Mouse (Mus musculus): ENCODE measurements around the gene Braf. TPM values are rescaled to one million over a fixed set of nuclear protein-coding genes. Genes with fewer than 3 reads are reported as not detected.

The Braf gene
- polyA plus RNA-seq, 1 experiment from 2014 or later: 16.1 TPM

DNA sequence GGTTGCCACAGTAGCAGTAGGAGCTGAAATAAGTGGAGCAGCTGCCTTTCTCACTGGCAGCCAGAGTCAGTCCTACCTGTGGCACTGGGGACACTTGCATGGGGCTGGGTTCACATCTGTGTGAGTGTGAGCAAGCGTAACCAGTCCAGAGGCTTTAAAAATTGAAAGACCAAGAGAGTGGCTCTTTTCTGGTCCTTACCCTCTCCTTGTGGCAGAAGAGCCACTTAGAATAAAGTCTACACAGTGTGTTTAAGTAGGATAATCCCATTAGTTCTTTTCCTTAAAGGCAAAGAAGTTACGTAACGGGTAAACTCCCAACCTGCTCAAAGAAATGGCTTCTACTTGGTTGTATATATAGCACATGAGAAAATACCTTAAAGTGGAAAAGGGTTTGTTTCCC lies 124.4 kb downstream of the Braf start:
- Histone ChIP-seq H3K27me3 (ENCODE audit: control insufficient read depth, insufficient read depth, low read depth, low read length) (no peaks in the 10 kb centered on the region), H3K27ac (ENCODE audit: low read length) (no peak overlapping the region), H3K4me2 (ENCODE audit: low read depth, low read length) (no peak overlapping the region), H3K9ac (ENCODE audit: low read length) (no peak overlapping the region), H3K36me3 (ENCODE audit: control insufficient read depth, insufficient read depth, low read length) (peaks cover 28% of the 10 kb centered on the region), H3K9me3 (ENCODE audit: control insufficient read depth, low read length) (no peaks in the 10 kb centered on the region), H3K4me1 (replicated peaks; ENCODE audit: control insufficient read depth, insufficient read depth, low read length) (no peaks in the 10 kb centered on the region), H3K4me3 (ENCODE audit: low read length) (no peak overlapping the region)
- 86% methylated on average over 3 of the region's 3 CpGs for WGBS
- no peak; the same call in 1 of the 2 replicates for ATAC-seq (ENCODE audit: low read depth)

DNA sequence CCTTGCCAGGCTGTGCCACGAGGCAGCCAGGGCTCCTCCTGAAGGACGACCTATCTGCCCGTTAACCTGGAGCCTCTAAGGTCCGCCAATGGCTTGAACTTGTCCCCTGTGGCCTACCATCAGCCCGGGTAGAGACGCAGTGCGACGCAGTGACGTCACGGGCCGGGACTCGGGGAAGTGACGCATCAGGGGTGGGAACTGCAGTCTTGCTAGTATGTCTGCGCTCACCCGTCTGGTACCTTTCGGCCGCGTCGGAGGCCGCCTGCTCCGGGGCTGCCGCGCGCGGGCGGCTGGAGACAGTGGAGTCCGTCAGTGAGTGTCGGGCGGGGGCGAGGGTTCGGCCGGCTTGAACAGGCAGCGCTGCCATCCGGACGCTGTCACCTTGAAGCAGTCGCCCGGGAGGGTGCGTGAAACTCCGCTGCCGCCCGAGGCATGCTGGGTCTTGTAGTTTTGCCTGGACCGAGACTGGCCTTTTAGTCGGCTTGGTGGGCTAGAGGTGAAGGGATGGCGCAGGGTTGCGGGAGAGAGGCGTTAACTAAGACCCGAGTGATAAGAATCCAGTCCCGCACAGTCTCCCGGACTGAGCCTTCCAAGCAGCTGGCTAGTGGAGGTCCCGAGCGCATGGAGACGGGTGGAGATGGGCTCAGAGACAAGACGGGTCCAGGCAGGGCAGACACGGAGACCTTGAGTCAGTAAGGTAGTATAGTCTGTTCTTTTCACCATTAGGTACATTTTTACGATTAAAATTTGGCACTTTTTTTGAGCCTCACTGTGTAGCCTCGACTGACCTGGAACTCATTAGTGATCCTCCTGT lies 132.7 kb downstream of the Braf start, which contains the start of gene Ndufb2:
Gene Ndufb2 (plus strand): TSS at position 174 of the 814 bp plus-strand sequence.
- Histone ChIP-seq H3K27me3 (ENCODE audit: control insufficient read depth, insufficient read depth, low read depth, low read length) (no peaks in the 10 kb centered on the region), H3K4me2 (ENCODE audit: low read depth, low read length) (peak within 1 kb of the TSS; percentile 87), H3K9me3 (ENCODE audit: control insufficient read depth, low read length) (no peaks in the 10 kb centered on the region), H3K4me3 (ENCODE audit: low read length) (peak within 1 kb of the TSS; percentile 88), H3K27ac (ENCODE audit: low read length) (peak within 1 kb of the TSS; percentile 92), H3K4me1 (replicated peaks; ENCODE audit: control insufficient read depth, insufficient read depth, low read length) (peaks cover 8% of the 10 kb centered on the region), H3K9ac (ENCODE audit: low read length) (peak within 1 kb of the TSS; percentile 91), H3K36me3 (ENCODE audit: control insufficient read depth, insufficient read depth, low read length) (peaks cover 12% of the 10 kb centered on the region)
- under 1% methylated on average over 56 of the region's 56 CpGs for WGBS
- peak; percentile 99 for ATAC-seq (ENCODE audit: low read depth)

GRCm38 (mm10) chr6:39591481-39591880 lies 133.8 kb downstream of the Braf start:
- Histone ChIP-seq H3K4me1 (replicated peaks; ENCODE audit: control insufficient read depth, insufficient read depth, low read length) (peaks cover 8% of the 10 kb centered on the region), H3K9me3 (ENCODE audit: control insufficient read depth, low read length) (no peaks in the 10 kb centered on the region), H3K27ac (ENCODE audit: low read length) (no peak overlapping the region), H3K4me2 (ENCODE audit: low read depth, low read length) (peak overlapping the region; percentile 87; the same call in 1 of the 2 replicates), H3K36me3 (ENCODE audit: control insufficient read depth, insufficient read depth, low read length) (peaks cover 10% of the 10 kb centered on the region), H3K4me3 (ENCODE audit: low read length) (no peak overlapping the region), H3K9ac (ENCODE audit: low read length) (no peak overlapping the region), H3K27me3 (ENCODE audit: control insufficient read depth, insufficient read depth, low read depth, low read length) (no peaks in the 10 kb centered on the region)
- 90% methylated on average over 4 of the region's 4 CpGs for WGBS
- no peak for ATAC-seq (ENCODE audit: low read depth)

DNA sequence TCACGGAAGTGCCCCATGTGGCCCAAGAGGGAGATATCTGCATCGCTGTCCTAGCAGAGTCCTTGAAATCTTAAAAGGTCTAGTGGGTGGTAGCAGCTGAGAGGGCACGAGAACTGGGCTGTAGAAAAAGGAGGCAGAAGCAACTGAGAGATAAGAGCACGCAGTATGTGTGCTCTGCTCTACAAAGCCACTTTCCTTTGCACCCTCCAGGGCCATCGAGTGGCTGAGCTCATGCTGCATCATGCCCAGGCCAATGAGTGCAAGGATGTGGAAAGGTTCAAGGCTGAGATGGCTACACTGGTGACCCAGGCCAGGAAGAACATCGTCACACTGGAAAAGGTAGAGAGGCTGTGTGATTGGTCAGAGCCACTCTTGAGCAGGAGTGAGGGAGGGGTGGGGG lies 139.7 kb downstream of the Braf start, which contains the start of gene Gm42420:
Gene Gm42420 (plus strand): TSS at position 237 of the 400 bp plus-strand sequence.
- H3K27ac ChIP-seq (ENCODE audit: low read length): no peak within 1 kb of the TSS
- ATAC-seq (ENCODE audit: low read depth): no peak
- 80% methylated on average over 6 of the region's 6 CpGs for WGBS
- H3K4me2 ChIP-seq (ENCODE audit: low read depth, low read length): no peak within 1 kb of the TSS
- no peak within 1 kb of the TSS for H3K4me3 ChIP-seq (ENCODE audit: low read length)
- H3K9me3 ChIP-seq (ENCODE audit: control insufficient read depth, low read length): no peaks in the 10 kb centered on the region
- H3K4me1 ChIP-seq (replicated peaks; ENCODE audit: control insufficient read depth, insufficient read depth, low read length): no peaks in the 10 kb centered on the region
- H3K36me3 ChIP-seq (ENCODE audit: control insufficient read depth, insufficient read depth, low read length): peaks cover 8% of the 10 kb centered on the region
- H3K27me3 ChIP-seq (ENCODE audit: control insufficient read depth, insufficient read depth, low read depth, low read length): no peaks in the 10 kb centered on the region
- no peak within 1 kb of the TSS for H3K9ac ChIP-seq (ENCODE audit: low read length)

DNA sequence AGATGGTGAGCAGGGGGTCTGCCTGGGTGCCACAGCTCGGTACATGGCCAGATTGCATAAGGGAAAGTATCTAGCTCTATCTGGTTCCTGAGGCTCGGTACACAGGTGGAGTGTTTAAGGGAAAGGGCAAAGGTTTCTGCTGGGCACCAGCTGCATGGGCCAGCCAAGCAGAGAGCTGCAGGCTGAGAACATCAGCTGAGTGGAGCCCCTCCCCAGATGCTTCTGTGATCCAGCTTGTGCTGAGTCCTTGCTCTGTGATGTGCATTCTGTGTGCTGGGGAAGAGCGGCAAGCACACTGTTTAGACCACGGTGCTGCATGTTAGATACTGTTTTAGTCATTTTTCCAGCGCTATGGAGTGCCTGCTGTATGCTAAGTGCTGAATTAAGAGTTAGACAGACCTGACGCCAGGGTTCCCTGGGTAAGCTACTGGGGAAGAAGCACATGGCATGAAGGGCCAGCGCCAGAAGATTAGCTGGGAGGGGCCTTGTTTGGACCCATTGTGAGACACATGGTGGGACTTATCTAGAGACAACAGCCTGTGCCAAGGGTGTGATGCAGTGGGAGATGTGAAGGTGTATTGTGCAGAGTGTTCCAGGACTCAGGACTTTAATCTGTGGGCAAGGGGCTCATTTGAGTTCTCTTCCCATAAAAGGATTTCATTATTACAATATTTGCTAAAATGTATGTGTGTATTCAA lies 144.0 kb downstream of the Braf start:
- H3K36me3 ChIP-seq (ENCODE audit: control insufficient read depth, insufficient read depth, low read length): no peaks in the 10 kb centered on the region; the same call in 1 of the 2 replicates
- no peaks in the 10 kb centered on the region for H3K27me3 ChIP-seq (ENCODE audit: control insufficient read depth, insufficient read depth, low read depth, low read length)
- H3K9me3 ChIP-seq (ENCODE audit: control insufficient read depth, low read length): no peaks in the 10 kb centered on the region
- H3K9ac ChIP-seq (ENCODE audit: low read length): no peak overlapping the region
- no peak overlapping the region for H3K4me3 ChIP-seq (ENCODE audit: low read length)
- H3K27ac ChIP-seq (ENCODE audit: low read length): no peak overlapping the region
- ATAC-seq (ENCODE audit: low read depth): no peak
- WGBS: 76% methylated on average over 7 of the region's 7 CpGs
- no peaks in the 10 kb centered on the region for H3K4me1 ChIP-seq (replicated peaks; ENCODE audit: control insufficient read depth, insufficient read depth, low read length)
- H3K4me2 ChIP-seq (ENCODE audit: low read depth, low read length): no peak overlapping the region

DNA sequence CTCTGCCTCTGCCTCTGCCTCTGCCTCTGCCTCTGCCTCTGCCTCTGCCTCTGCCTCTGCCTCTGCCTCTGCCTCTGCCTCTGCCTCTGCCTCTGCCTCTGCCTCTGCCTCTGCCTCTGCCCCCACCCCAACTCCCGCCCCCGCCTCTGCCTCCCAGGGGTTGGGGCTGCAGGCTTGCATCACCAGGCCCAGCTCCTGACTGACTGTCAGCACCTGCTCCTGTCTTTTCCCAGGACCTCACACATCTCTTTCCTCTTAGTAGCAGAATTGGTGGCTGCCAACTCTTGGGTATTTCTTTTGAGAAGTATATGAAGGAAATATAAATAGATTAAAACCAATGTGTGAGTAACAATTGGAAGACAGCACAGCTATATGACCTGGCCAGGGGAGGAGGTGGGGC lies 144.7 kb downstream of the Braf start:
- Histone ChIP-seq H3K27ac (ENCODE audit: low read length) (no peak overlapping the region), H3K9ac (ENCODE audit: low read length) (no peak overlapping the region), H3K4me3 (ENCODE audit: low read length) (no peak overlapping the region), H3K27me3 (ENCODE audit: control insufficient read depth, insufficient read depth, low read depth, low read length) (no peaks in the 10 kb centered on the region), H3K4me1 (replicated peaks; ENCODE audit: control insufficient read depth, insufficient read depth, low read length) (no peaks in the 10 kb centered on the region), H3K36me3 (ENCODE audit: control insufficient read depth, insufficient read depth, low read length) (no peaks in the 10 kb centered on the region; the same call in 1 of the 2 replicates), H3K9me3 (ENCODE audit: control insufficient read depth, low read length) (no peaks in the 10 kb centered on the region), H3K4me2 (ENCODE audit: low read depth, low read length) (no peak overlapping the region)
- ATAC-seq (ENCODE audit: low read depth): no peak
- WGBS: 96% methylated on average over 2 of the region's 2 CpGs

GRCm38 (mm10) chr6:39579552-39579951 lies 145.7 kb downstream of the Braf start:
- H3K4me3 ChIP-seq (ENCODE audit: low read length): no peak overlapping the region
- no peaks in the 10 kb centered on the region for H3K27me3 ChIP-seq (ENCODE audit: control insufficient read depth, insufficient read depth, low read depth, low read length)
- 76% methylated on average over 7 of the region's 7 CpGs for WGBS
- H3K4me1 ChIP-seq (replicated peaks; ENCODE audit: control insufficient read depth, insufficient read depth, low read length): peaks cover 5% of the 10 kb centered on the region
- H3K27ac ChIP-seq (ENCODE audit: low read length): no peak overlapping the region
- no peaks in the 10 kb centered on the region; the same call in 1 of the 2 replicates for H3K36me3 ChIP-seq (ENCODE audit: control insufficient read depth, insufficient read depth, low read length)
- H3K4me2 ChIP-seq (ENCODE audit: low read depth, low read length): no peak overlapping the region
- H3K9me3 ChIP-seq (ENCODE audit: control insufficient read depth, low read length): no peaks in the 10 kb centered on the region
- no peak for ATAC-seq (ENCODE audit: low read depth)
- no peak overlapping the region for H3K9ac ChIP-seq (ENCODE audit: low read length)

DNA sequence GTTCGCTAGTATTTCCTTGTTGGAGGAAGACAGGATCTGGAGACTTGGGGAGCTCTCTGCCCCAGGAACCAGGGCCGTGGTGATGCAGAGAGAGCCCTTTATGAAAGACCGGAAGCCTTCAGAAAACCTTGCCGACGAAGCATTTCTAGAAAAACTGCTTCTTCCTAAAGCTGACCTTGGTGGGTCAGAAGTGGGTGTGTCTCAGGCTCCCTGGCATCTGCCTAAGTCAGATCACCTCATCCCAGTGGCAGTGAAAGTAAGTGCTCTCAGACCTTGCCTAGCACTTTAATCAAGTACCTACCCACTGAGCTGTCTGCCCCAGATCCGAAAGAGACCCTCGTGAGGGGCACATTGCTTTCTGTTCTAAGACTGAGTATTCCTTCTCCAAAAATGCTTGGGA lies 150.3 kb downstream of the Braf start:
- peak overlapping the region; percentile 82 for H3K9ac ChIP-seq (ENCODE audit: low read length)
- H3K9me3 ChIP-seq (ENCODE audit: control insufficient read depth, low read length): no peaks in the 10 kb centered on the region
- H3K4me1 ChIP-seq (replicated peaks; ENCODE audit: control insufficient read depth, insufficient read depth, low read length): peaks cover 10% of the 10 kb centered on the region
- no peak for ATAC-seq (ENCODE audit: low read depth)
- no peaks in the 10 kb centered on the region; the same call in 1 of the 2 replicates for H3K36me3 ChIP-seq (ENCODE audit: control insufficient read depth, insufficient read depth, low read length)
- H3K4me3 ChIP-seq (ENCODE audit: low read length): peak overlapping the region; percentile 74
- peak overlapping the region; percentile 81 for H3K4me2 ChIP-seq (ENCODE audit: low read depth, low read length)
- WGBS: 64% methylated on average over 7 of the region's 7 CpGs
- no peak overlapping the region for H3K27ac ChIP-seq (ENCODE audit: low read length)
- no peaks in the 10 kb centered on the region for H3K27me3 ChIP-seq (ENCODE audit: control insufficient read depth, insufficient read depth, low read depth, low read length)

- ATAC-seq (ENCODE audit: low read depth): peak; percentile 37
- 27% methylated on average over 10 of the region's 10 CpGs for WGBS
- no peaks in the 10 kb centered on the region for H3K27me3 ChIP-seq (ENCODE audit: control insufficient read depth, insufficient read depth, low read depth, low read length)
- H3K4me1 ChIP-seq (replicated peaks; ENCODE audit: control insufficient read depth, insufficient read depth, low read length): peaks cover 10% of the 10 kb centered on the region
- H3K9ac ChIP-seq (ENCODE audit: low read length): peak overlapping the region; percentile 82
- H3K9me3 ChIP-seq (ENCODE audit: control insufficient read depth, low read length): no peaks in the 10 kb centered on the region
- no peak overlapping the region; the same call in 1 of the 2 replicates for H3K27ac ChIP-seq (ENCODE audit: low read length)
- peak overlapping the region; percentile 81 for H3K4me2 ChIP-seq (ENCODE audit: low read depth, low read length)
- H3K36me3 ChIP-seq (ENCODE audit: control insufficient read depth, insufficient read depth, low read length): no peaks in the 10 kb centered on the region; the same call in 1 of the 2 replicates
- peak overlapping the region; percentile 74 for H3K4me3 ChIP-seq (ENCODE audit: low read length)
Measured at GRCm38 (mm10) chr6:39574555-39574869, 150.8 kb downstream of the Braf start.
